Mouse (Mus musculus): ENCODE data around the gene Ube2r2. TPM values are rescaled to one million over a fixed set of nuclear protein-coding genes. Genes with fewer than 3 reads are reported as not detected.

Gene Ube2r2
- 93.3 and 94.0 TPM in 2 replicates for polyA plus RNA-seq (2015; fragmentation: Nextera tagmentation; extraction: Ambion mirVana)

- peaks cover 12% of the 10 kb centered on the region for H3K4me1 ChIP-seq
These were observed at the start of gene Ube2r2 for GRCm38 (mm10) chr4:41135711-41136453. TSS of gene Ube2r2 (plus strand) at chr4:41135743.

GRCm38 (mm10) chr4:41086947-41087346, 48.6 kb upstream of the Ube2r2 start:
- ATAC-seq (ENCODE audit: insufficient number of reproducible peaks, insufficient read depth, low FRiP score, low TSS enrichment, low read depth) = no peak
- H3K4me1 ChIP-seq = peaks cover 12% of the 10 kb centered on the region
- no peaks in the 10 kb centered on the region for H3K9me3 ChIP-seq
- no peaks in the 10 kb centered on the region for H3K36me3 ChIP-seq
- H3K27me3 ChIP-seq = no peaks in the 10 kb centered on the region
- H3K9ac ChIP-seq = no peak overlapping the region
- H3K4me3 ChIP-seq = no peak overlapping the region
- no peak overlapping the region for H3K27ac ChIP-seq
- WGBS = 75% methylated on average over 9 of the region's 9 CpGs
- H3K4me2 ChIP-seq = no peak overlapping the region

More at GRCm38 (mm10) chr4:41135711-41136453, at the start of gene Ube2r2:
- peaks cover 26% of the 10 kb centered on the region for H3K36me3 ChIP-seq
- peak within 1 kb of the TSS; percentile 100 for H3K9ac ChIP-seq
- H3K27me3 ChIP-seq = no peaks in the 10 kb centered on the region
- peak within 1 kb of the TSS; percentile 78 for H3K4me2 ChIP-seq
- no peaks in the 10 kb centered on the region for H3K9me3 ChIP-seq
- ATAC-seq (ENCODE audit: insufficient number of reproducible peaks, insufficient read depth, low FRiP score, low TSS enrichment, low read depth) = peak; percentile 74
- under 1% methylated on average over 62 of the region's 65 CpGs for WGBS
- H3K4me3 ChIP-seq = peak within 1 kb of the TSS; percentile 97
- H3K27ac ChIP-seq = peak within 1 kb of the TSS; percentile 99

GRCm38 (mm10) chr4:41087459-41088298, 47.9 kb upstream of the Ube2r2 start:
- no peaks in the 10 kb centered on the region for H3K36me3 ChIP-seq
- H3K4me1 ChIP-seq = peaks cover 12% of the 10 kb centered on the region
- ATAC-seq (ENCODE audit: insufficient number of reproducible peaks, insufficient read depth, low FRiP score, low TSS enrichment, low read depth) = no peak
- no peak overlapping the region for H3K9ac ChIP-seq
- no peaks in the 10 kb centered on the region for H3K9me3 ChIP-seq
- H3K27me3 ChIP-seq = no peaks in the 10 kb centered on the region
- no peak overlapping the region for H3K4me2 ChIP-seq
- 86% methylated on average over 16 of the region's 16 CpGs for WGBS
- H3K4me3 ChIP-seq = no peak overlapping the region
- no peak overlapping the region for H3K27ac ChIP-seq

- H3K36me3 ChIP-seq = no peaks in the 10 kb centered on the region
- no peak for ATAC-seq (ENCODE audit: insufficient number of reproducible peaks, insufficient read depth, low FRiP score, low TSS enrichment, low read depth)
- 76% methylated on average over 4 of the region's 4 CpGs for WGBS
- no peaks in the 10 kb centered on the region for H3K9me3 ChIP-seq
- H3K4me2 ChIP-seq = no peak overlapping the region
- no peak overlapping the region for H3K27ac ChIP-seq
- peaks cover 12% of the 10 kb centered on the region for H3K4me1 ChIP-seq
- no peak overlapping the region for H3K9ac ChIP-seq
- H3K27me3 ChIP-seq = no peaks in the 10 kb centered on the region
- no peak overlapping the region for H3K4me3 ChIP-seq
These were observed 46.4 kb upstream of the Ube2r2 start for GRCm38 (mm10) chr4:41089189-41089588.

- WGBS = 56% methylated on average over 2 of the region's 2 CpGs
- H3K4me1 ChIP-seq = peaks cover 12% of the 10 kb centered on the region
These were observed 45.8 kb upstream of the Ube2r2 start for GRCm38 (mm10) chr4:41089705-41090104.

GRCm38 (mm10) chr4:41091391-41091790, 44.2 kb upstream of the Ube2r2 start:
- H3K4me3 ChIP-seq = no peak overlapping the region
- WGBS = 35% methylated on average over 3 of the region's 3 CpGs
- no peaks in the 10 kb centered on the region for H3K9me3 ChIP-seq
- H3K4me2 ChIP-seq = no peak overlapping the region
- peaks cover 20% of the 10 kb centered on the region for H3K4me1 ChIP-seq
- H3K27ac ChIP-seq = no peak overlapping the region
- H3K36me3 ChIP-seq = no peaks in the 10 kb centered on the region
- H3K9ac ChIP-seq = no peak overlapping the region
- ATAC-seq (ENCODE audit: insufficient number of reproducible peaks, insufficient read depth, low FRiP score, low TSS enrichment, low read depth) = no peak
- H3K27me3 ChIP-seq = peaks cover 7% of the 10 kb centered on the region

More at GRCm38 (mm10) chr4:41089705-41090104, 45.8 kb upstream of the Ube2r2 start:
- Histone ChIP-seq H3K36me3 (no peaks in the 10 kb centered on the region), H3K4me2 (no peak overlapping the region), H3K9me3 (no peaks in the 10 kb centered on the region), H3K9ac (no peak overlapping the region), H3K27ac (0 out of 2 replicates have a peak overlapping the region, but pooled peaks have one; percentile 68), H3K27me3 (no peaks in the 10 kb centered on the region), H3K4me3 (no peak overlapping the region)
- ATAC-seq (ENCODE audit: insufficient number of reproducible peaks, insufficient read depth, low FRiP score, low TSS enrichment, low read depth) = no peak

GRCm38 (mm10) chr4:41092958-41093357, 42.6 kb upstream of the Ube2r2 start:
- 57% methylated on average over 1 of the region's 1 CpGs for WGBS
- Histone ChIP-seq H3K27me3 (peaks cover 23% of the 10 kb centered on the region), H3K4me1 (peaks cover 29% of the 10 kb centered on the region), H3K9ac (no peak overlapping the region), H3K4me3 (no peak overlapping the region), H3K27ac (no peak overlapping the region), H3K36me3 (no peaks in the 10 kb centered on the region), H3K9me3 (no peaks in the 10 kb centered on the region), H3K4me2 (no peak overlapping the region)
- ATAC-seq (ENCODE audit: insufficient number of reproducible peaks, insufficient read depth, low FRiP score, low TSS enrichment, low read depth) = no peak

GRCm38 (mm10) chr4:41094361-41094760, 41.2 kb upstream of the Ube2r2 start:
- Histone ChIP-seq H3K4me1 (peaks cover 38% of the 10 kb centered on the region), H3K27ac (no peak overlapping the region), H3K9ac (no peak overlapping the region), H3K36me3 (no peaks in the 10 kb centered on the region), H3K27me3 (peaks cover 34% of the 10 kb centered on the region), H3K9me3 (no peaks in the 10 kb centered on the region), H3K4me3 (no peak overlapping the region), H3K4me2 (no peak overlapping the region)
- 76% methylated on average over 9 of the region's 9 CpGs for WGBS
- no peak for ATAC-seq (ENCODE audit: insufficient number of reproducible peaks, insufficient read depth, low FRiP score, low TSS enrichment, low read depth)

- peaks cover 34% of the 10 kb centered on the region for H3K4me1 ChIP-seq
- H3K36me3 ChIP-seq = no peaks in the 10 kb centered on the region
- H3K27me3 ChIP-seq = peaks cover 34% of the 10 kb centered on the region
- 45% methylated on average over 8 of the region's 8 CpGs for WGBS
- H3K9me3 ChIP-seq = no peaks in the 10 kb centered on the region
- peak overlapping the region; percentile 44; the same call in 1 of the 2 replicates for H3K9ac ChIP-seq
- ATAC-seq (ENCODE audit: insufficient number of reproducible peaks, insufficient read depth, low FRiP score, low TSS enrichment, low read depth) = no peak
- H3K27ac ChIP-seq = no peak overlapping the region
- peak overlapping the region; percentile 94 for H3K4me2 ChIP-seq
- H3K4me3 ChIP-seq = 0 out of 2 replicates have a peak overlapping the region, but pooled peaks have one; percentile 7
These were observed 39.4 kb upstream of the Ube2r2 start for GRCm38 (mm10) chr4:41096169-41096568.

- Histone ChIP-seq H3K36me3 (no peaks in the 10 kb centered on the region), H3K27me3 (peaks cover 34% of the 10 kb centered on the region), H3K9me3 (no peaks in the 10 kb centered on the region), H3K27ac (no peak overlapping the region), H3K4me3 (peak overlapping the region; percentile 49; the same call in 1 of the 2 replicates), H3K9ac (no peak overlapping the region; the same call in 1 of the 2 replicates), H3K4me2 (peak overlapping the region; percentile 94), H3K4me1 (peaks cover 27% of the 10 kb centered on the region)
- no peak for ATAC-seq (ENCODE audit: insufficient number of reproducible peaks, insufficient read depth, low FRiP score, low TSS enrichment, low read depth)
- 62% methylated on average over 5 of the region's 5 CpGs for WGBS
These were observed 38.7 kb upstream of the Ube2r2 start for GRCm38 (mm10) chr4:41096794-41097193.

- H3K36me3 ChIP-seq = no peaks in the 10 kb centered on the region
- whole genome bisulfite sequencing = 28% methylated on average over 13 of the region's 13 CpGs
- H3K4me3 ChIP-seq = peak overlapping the region; percentile 49
These were observed 38.2 kb upstream of the Ube2r2 start for GRCm38 (mm10) chr4:41097381-41097780.

More at GRCm38 (mm10) chr4:41097381-41097780, 38.2 kb upstream of the Ube2r2 start:
- Histone ChIP-seq H3K27ac (no peak overlapping the region), H3K9ac (no peak overlapping the region), H3K27me3 (peaks cover 34% of the 10 kb centered on the region), H3K4me2 (peak overlapping the region; percentile 94), H3K4me1 (peaks cover 26% of the 10 kb centered on the region), H3K9me3 (no peaks in the 10 kb centered on the region)
- ATAC-seq (ENCODE audit: insufficient number of reproducible peaks, insufficient read depth, low FRiP score, low TSS enrichment, low read depth) = no peak

Data from embryonic facial prominence, embryonic 13.5 days (tissue).